Mouse (Mus musculus): Measurements from ENCODE around the gene Ubash3a.

GRCm38 (mm10) chr17:31254463-31254931 lies 46.8 kb downstream of the Ubash3a start:
- TF ChIP-seq POLR2A (IDR thresholded peaks at IDR 0.05; ENCODE audit: control insufficient read depth in 1 of 2, insufficient read depth in 1 of 2, low read depth in 1 of 2, low read length in 2 of 2, poor library complexity in 1 of 2) (no peak), POLR2AphosphoS5 (IDR thresholded peaks at IDR 0.05; ENCODE audit: borderline replicate concordance, low read depth, low read length) (no peak), CTCF (IDR thresholded peaks at IDR 0.05 in 2 of 3, conservative IDR thresholded peaks at IDR 0.05 in 1 of 3; ENCODE audit: control insufficient read depth in 1 of 3, insufficient read depth in 1 of 3, low read depth in 2 of 3, low read length in 3 of 3, poor library complexity in 1 of 3, severe bottlenecking in 1 of 3) (peak; percentile 51 to 66 (median 59)), BHLHE40 (IDR thresholded peaks at IDR 0.05; ENCODE audit: borderline replicate concordance, low read depth, low read length) (no peak), USF2 (IDR thresholded peaks at IDR 0.05; ENCODE audit: borderline replicate concordance in 1 of 2, insufficient read depth in 1 of 2, low read depth in 1 of 2, low read length in 2 of 2) (no peak), ZKSCAN1 (IDR thresholded peaks at IDR 0.05; ENCODE audit: low read depth, low read length) (no peak), GABPA (IDR thresholded peaks at IDR 0.05; ENCODE audit: low read depth, low read length) (no peak), EP300 (IDR thresholded peaks at IDR 0.05; ENCODE audit: low read depth in 1 of 2, low read length in 2 of 2) (no peak), TBP (IDR thresholded peaks at IDR 0.05; ENCODE audit: low read depth, low read length) (no peak), NRF1 (IDR thresholded peaks at IDR 0.05; ENCODE audit: insufficient read depth, low read depth, low read length, poor library complexity, severe bottlenecking) (no peak), SIN3A (IDR thresholded peaks at IDR 0.05; ENCODE audit: low read length) (no peak), ELF1 (IDR thresholded peaks at IDR 0.05; ENCODE audit: low read depth, low read length) (no peak)
